Mouse (Mus musculus) heart, embryonic 11.5 days (tissue): ENCODE results near the gene Olfr12. TPM values are rescaled to one million over a fixed set of nuclear protein-coding genes. Genes with fewer than 3 reads are reported as not detected.

ENCODE experiments used
- ATAC-seq: fragments of 200-750 bp; cut with Nextera tagmentation; replicated peaks from 2 replicates; pipeline ENCODE4 v1.8.0; 2017; ENCODE audit warnings: moderate library complexity; ENCODE audit not compliant: insufficient number of reproducible peaks, low FRiP score, low TSS enrichment
- H3K27ac ChIP-seq: fragments of 300-500 bp; sonication (generic); 2 replicates; pipeline ENCODE4 v1.5.1; 2014; ENCODE audit warnings: mild to moderate bottlenecking, low read depth, low read length
- H3K27me3 ChIP-seq: fragments of 300-500 bp; sonication (generic); 2 replicates; pipeline ENCODE4 v1.6.1; 2014; ENCODE audit warnings: mild to moderate bottlenecking, low read length, mixed read lengths; ENCODE audit not compliant: control insufficient read depth, insufficient read depth
- H3K36me3 ChIP-seq: fragments of 300-500 bp; sonication (generic); 2 replicates; pipeline ENCODE4 v1.6.1; 2014; ENCODE audit warnings: mild to moderate bottlenecking, low read length, moderate library complexity, mixed read lengths; ENCODE audit not compliant: control insufficient read depth, insufficient read depth
- H3K4me1 ChIP-seq: fragments of 300-500 bp; sonication (generic); 2 replicates; pipeline ENCODE4 v1.6.1; 2014; ENCODE audit warnings: low read length; ENCODE audit not compliant: control insufficient read depth, insufficient read depth
- H3K4me2 ChIP-seq: fragments of 300-500 bp; sonication (generic); 2 replicates; pipeline ENCODE4 v1.6.1; 2014; ENCODE audit warnings: mild to moderate bottlenecking, moderate library complexity
- H3K4me3 ChIP-seq: fragments of 300-500 bp; sonication (generic); 2 replicates; pipeline ENCODE4 v1.5.1; 2014; ENCODE audit warnings: low read depth, low read length
- H3K9ac ChIP-seq: fragments of 300-500 bp; sonication (generic); 2 replicates; pipeline ENCODE4 v1.6.1; 2014; ENCODE audit warnings: mild to moderate bottlenecking, low read depth, low read length, moderate library complexity
- H3K9me3 ChIP-seq: fragments of 300-500 bp; sonication (generic); replicated peaks from 2 replicates; pipeline ENCODE4 v1.6.1; 2016; ENCODE audit warnings: low read length; ENCODE audit not compliant: control insufficient read depth
- WGBS: fragments of 180-500 bp; shearing (Covaris S2); extraction: QIAGEN DNeasy Blood & Tissue Kit; methylation state at CpG from one replicate; pipeline ENCODE4 v1.1.7; 2014; ENCODE audit not compliant: insufficient replicate concordance; 5-methylcytosine and 5-hydroxymethylcytosine counted together
- polyA plus RNA-seq: library from polyadenylated mRNA; unstranded; fragments of >200 nt; fragmentation: Nextera tagmentation; extraction: Ambion mirVana; gene quantifications from 2 replicates; pipeline ENCODE4 v1.2.1, GENCODE M21; 2014

The Olfr12 gene
- polyA plus RNA-seq, 1 experiment from 2014 or later, result not detected

DNA sequence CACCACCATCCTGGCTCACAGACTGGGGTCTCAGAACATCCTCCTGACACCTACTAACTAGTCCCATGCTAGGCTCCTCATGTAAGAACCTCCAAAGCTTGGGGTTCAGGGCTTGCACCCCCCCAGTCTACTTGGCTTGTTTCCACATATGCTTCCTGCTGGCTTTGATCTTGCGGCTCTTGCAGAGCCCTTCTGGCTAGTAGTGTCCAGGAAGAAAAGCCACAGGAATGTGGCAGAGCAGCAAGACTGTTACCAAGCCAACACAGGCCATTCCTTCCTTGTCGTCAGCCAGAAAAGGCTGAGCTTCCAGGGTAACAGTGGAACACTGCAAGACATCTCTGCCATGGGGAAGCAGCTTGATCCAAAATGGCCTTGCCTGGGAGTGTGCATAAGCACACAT, 37.1 kb downstream of the Olfr12 start:
- ATAC-seq, result no peak
- H3K9me3 ChIP-seq, result no peaks in the 10 kb centered on the region
- 51% methylated on average over 2 of the region's 2 CpGs for WGBS
- no peak overlapping the region for H3K27ac ChIP-seq
- H3K4me1 ChIP-seq, result no peaks in the 10 kb centered on the region
- H3K4me2 ChIP-seq, result no peak overlapping the region
- H3K4me3 ChIP-seq, result no peak overlapping the region
- H3K36me3 ChIP-seq, result no peaks in the 10 kb centered on the region
- H3K27me3 ChIP-seq, result peaks cover 18% of the 10 kb centered on the region; the same call in 1 of the 2 replicates
- H3K9ac ChIP-seq, result no peak overlapping the region

- Histone ChIP-seq H3K27ac (no peak overlapping the region), H3K9me3 (no peaks in the 10 kb centered on the region), H3K27me3 (peaks cover 16% of the 10 kb centered on the region; the same call in 1 of the 2 replicates), H3K9ac (no peak overlapping the region), H3K36me3 (no peaks in the 10 kb centered on the region), H3K4me2 (no peak overlapping the region), H3K4me3 (no peak overlapping the region), H3K4me1 (no peaks in the 10 kb centered on the region)
- 71% methylated on average over 11 of the region's 11 CpGs for WGBS
- no peak for ATAC-seq
These were observed 39.6 kb downstream of the Olfr12 start for GRCm38 (mm10) chr1:92657025-92657820.

DNA sequence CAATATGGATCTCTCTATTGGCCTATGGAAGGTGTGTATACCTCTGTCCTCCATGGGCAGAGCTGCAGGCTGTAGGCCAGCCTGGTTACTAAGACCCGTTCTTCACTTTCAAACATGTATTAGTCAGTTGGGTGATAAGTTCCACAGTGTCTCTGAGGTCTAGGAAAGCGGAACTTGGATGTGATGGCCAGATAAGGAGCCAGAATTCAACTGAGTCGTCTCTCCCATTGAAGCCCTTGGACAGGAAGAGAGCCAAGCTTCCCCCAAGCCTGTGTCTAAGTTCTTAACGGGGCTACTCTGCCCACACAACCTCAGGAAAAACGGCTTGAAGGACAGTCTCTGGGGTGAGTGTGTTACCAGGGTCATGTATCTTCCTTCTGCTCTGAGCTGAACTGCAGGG, 41.8 kb downstream of the Olfr12 start:
- ATAC-seq, result no peak
- 45% methylated on average over 5 of the region's 5 CpGs for WGBS
- no peaks in the 10 kb centered on the region for H3K36me3 ChIP-seq
- no peak overlapping the region for H3K9ac ChIP-seq
- no peak overlapping the region for H3K27ac ChIP-seq
- H3K27me3 ChIP-seq, result peaks cover 10% of the 10 kb centered on the region; the same call in 1 of the 2 replicates
- no peaks in the 10 kb centered on the region for H3K9me3 ChIP-seq
- no peaks in the 10 kb centered on the region for H3K4me1 ChIP-seq
- no peak overlapping the region for H3K4me2 ChIP-seq
- no peak overlapping the region for H3K4me3 ChIP-seq

DNA sequence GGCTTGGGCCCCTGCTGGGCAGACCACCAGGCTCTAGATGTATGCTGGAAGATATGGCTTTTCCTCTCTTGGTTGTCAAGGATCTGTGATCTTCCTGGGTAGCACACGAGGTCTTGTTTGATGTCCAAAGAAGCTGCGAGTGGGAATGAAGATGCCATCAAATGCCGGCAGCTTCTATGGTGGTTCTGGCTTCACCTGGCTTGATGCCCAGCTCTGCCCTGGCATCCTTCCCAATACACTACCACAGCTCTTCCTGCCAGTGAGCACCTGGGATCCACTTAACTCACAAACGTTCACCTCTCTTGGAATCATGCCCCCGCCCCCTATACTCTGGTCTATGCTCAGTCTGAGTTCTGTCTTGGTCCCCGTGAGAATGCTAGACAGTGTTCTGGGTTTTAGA, 49.5 kb downstream of the Olfr12 start:
- Histone ChIP-seq H3K36me3 (no peaks in the 10 kb centered on the region), H3K27ac (no peak overlapping the region), H3K9me3 (no peaks in the 10 kb centered on the region), H3K4me1 (no peaks in the 10 kb centered on the region), H3K4me3 (no peak overlapping the region), H3K4me2 (no peak overlapping the region), H3K27me3 (no peaks in the 10 kb centered on the region), H3K9ac (no peak overlapping the region)
- no peak for ATAC-seq
- 75% methylated on average over 6 of the region's 6 CpGs for WGBS

DNA sequence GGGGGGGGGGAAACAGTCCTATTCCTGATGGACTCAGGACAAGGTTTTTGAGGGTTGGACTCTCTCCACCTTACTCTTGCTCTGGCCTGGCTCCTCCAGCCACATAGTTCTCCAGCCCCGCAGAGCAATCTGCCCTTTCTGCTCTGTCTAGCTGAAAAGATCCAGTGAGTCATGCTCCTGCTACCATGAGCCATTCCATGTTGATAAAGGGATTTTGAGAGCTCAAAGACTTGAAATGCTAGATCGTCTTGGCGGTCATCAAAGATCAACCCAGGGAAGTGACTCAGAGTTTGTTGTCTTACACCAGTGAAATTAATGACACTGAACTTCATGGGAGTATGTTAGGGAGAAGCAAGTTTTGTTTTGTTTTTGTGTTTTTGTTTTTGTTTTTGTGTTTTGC, 51.8 kb downstream of the Olfr12 start:
- Histone ChIP-seq H3K4me1 (no peaks in the 10 kb centered on the region), H3K36me3 (no peaks in the 10 kb centered on the region), H3K4me3 (no peak overlapping the region), H3K9ac (no peak overlapping the region), H3K27ac (no peak overlapping the region), H3K9me3 (no peaks in the 10 kb centered on the region), H3K27me3 (peaks cover 6% of the 10 kb centered on the region; the same call in 1 of the 2 replicates), H3K4me2 (no peak overlapping the region)
- no peak for ATAC-seq
- 81% methylated on average over 3 of the region's 3 CpGs for WGBS

- no peak overlapping the region for H3K4me2 ChIP-seq
- no peaks in the 10 kb centered on the region for H3K9me3 ChIP-seq
- H3K36me3 ChIP-seq, result no peaks in the 10 kb centered on the region
- H3K27ac ChIP-seq, result no peak overlapping the region
- H3K9ac ChIP-seq, result no peak overlapping the region
- ATAC-seq, result no peak
- H3K4me3 ChIP-seq, result no peak overlapping the region
- no peaks in the 10 kb centered on the region for H3K4me1 ChIP-seq
- 74% methylated on average over 4 of the region's 4 CpGs for WGBS
- H3K27me3 ChIP-seq, result peaks cover 8% of the 10 kb centered on the region; the same call in 1 of the 2 replicates
These were observed 53.7 kb downstream of the Olfr12 start for GRCm38 (mm10) chr1:92671326-92671725.

Other genes with a start within 250 kb of the Olfr12 start
- 462 and 465 TPM in 2 replicates for gene Ndufa10, start 143.9 kb upstream of the Olfr12 start, polyA plus RNA-seq
- not detected in 2 replicates for gene Olfr1416, start 132.7 kb upstream of the Olfr12 start, polyA plus RNA-seq
- not detected in 2 replicates for gene Olfr1415, start 121.7 kb upstream of the Olfr12 start, polyA plus RNA-seq
- gene Olfr1414, start 99.1 kb upstream of the Olfr12 start, polyA plus RNA-seq, result not detected in 2 replicates
- not detected in 2 replicates for gene Olfr1413, start 46.5 kb upstream of the Olfr12 start, polyA plus RNA-seq
- not detected in 2 replicates for gene Olfr1412, start 32.0 kb upstream of the Olfr12 start, polyA plus RNA-seq
- gene Olfr1411, start 23.4 kb upstream of the Olfr12 start, polyA plus RNA-seq, result not detected in 2 replicates
- not detected in 2 replicates for gene Olfr1410, start 12.0 kb upstream of the Olfr12 start, polyA plus RNA-seq
- gene Cops9, start 24.2 kb downstream of the Olfr12 start, polyA plus RNA-seq, result 382 and 405 TPM in 2 replicates
- not detected in 2 replicates for gene Otos, start 31.1 kb downstream of the Olfr12 start, polyA plus RNA-seq
- 25.9 and 34.3 TPM in 2 replicates for gene Gpc1, start 213.9 kb downstream of the Olfr12 start, polyA plus RNA-seq